Mouse (Mus musculus) liver, adult 2 months (tissue): ENCODE measurements at regions not wholly inside any gene's neighbourhood (a gene's known extent, or its start where the extent isn't known, plus 50 kb on each side); places are given as distances from the start of the nearest gene placed in this dataset.

Experiments
- DNase-seq: peaks from one replicate; pipeline ENCODE4 v3.0.0-alpha.2; 2011; ENCODE audit warnings: low read depth, low spot score; ENCODE audit errors: extremely low read depth
- H3K27ac ChIP-seq: fragments of 200-500 bp; replicated peaks from 2 replicates; pipeline ENCODE4 v1.5.1; 2012; ENCODE audit warnings: low read depth, mild to moderate bottlenecking, control low read depth, inconsistent platforms, low read length; ENCODE audit not compliant: insufficient read depth
- H3K27me3 ChIP-seq: fragments of 200-500 bp; 2 replicates; pipeline ENCODE4 v1.6.1; 2012; ENCODE audit warnings: mild to moderate bottlenecking, moderate library complexity, low read length, inconsistent platforms; ENCODE audit not compliant: control insufficient read depth, insufficient read depth
- H3K36me3 ChIP-seq: fragments of 200-500 bp; 2 replicates; pipeline ENCODE4 v1.6.1; 2012; ENCODE audit warnings: low read length, inconsistent platforms; ENCODE audit not compliant: control insufficient read depth, insufficient read depth
- H3K4me1 ChIP-seq: fragments of 200-500 bp; 2 replicates; pipeline ENCODE4 v1.6.1; 2011; ENCODE audit warnings: low read length; ENCODE audit not compliant: control insufficient read depth, insufficient read depth
- H3K4me3 ChIP-seq: fragments of 200-500 bp; 2 replicates; pipeline ENCODE4 v1.5.1; 2011; ENCODE audit warnings: low read depth, mild to moderate bottlenecking, control low read depth, low read length, moderate library complexity; ENCODE audit not compliant: insufficient read depth
- H3K79me2 ChIP-seq: fragments of 200-500 bp; 2 replicates; pipeline ENCODE4 v1.6.1; 2012; ENCODE audit warnings: inconsistent platforms, mild to moderate bottlenecking, low read length, moderate library complexity; ENCODE audit not compliant: control insufficient read depth, insufficient read depth
- H3K9ac ChIP-seq: fragments of 200-500 bp; 2 replicates; pipeline ENCODE4 v1.6.1; 2012; ENCODE audit warnings: low read depth, mild to moderate bottlenecking, control low read depth, inconsistent platforms, low read length
- CTCF ChIP-seq: fragments of 200-500 bp; IDR thresholded peaks from 2 replicates; pipeline ENCODE4 v1.5.1; 2011; ENCODE audit warnings: low read depth, low read length, control low read depth
- POLR2A ChIP-seq: fragments of 200-500 bp; IDR thresholded peaks from 2 replicates; pipeline ENCODE4 v1.6.1; 2011; ENCODE audit warnings: low read length, control low read depth; ENCODE audit not compliant: insufficient read depth; ENCODE audit errors: extremely low read depth
- WGBS: fragments of 180-500 bp; shearing (Covaris S2); methylation state at CpG from one replicate; pipeline ENCODE4 v1.1.7; 2018; 5-methylcytosine and 5-hydroxymethylcytosine counted together

DNA sequence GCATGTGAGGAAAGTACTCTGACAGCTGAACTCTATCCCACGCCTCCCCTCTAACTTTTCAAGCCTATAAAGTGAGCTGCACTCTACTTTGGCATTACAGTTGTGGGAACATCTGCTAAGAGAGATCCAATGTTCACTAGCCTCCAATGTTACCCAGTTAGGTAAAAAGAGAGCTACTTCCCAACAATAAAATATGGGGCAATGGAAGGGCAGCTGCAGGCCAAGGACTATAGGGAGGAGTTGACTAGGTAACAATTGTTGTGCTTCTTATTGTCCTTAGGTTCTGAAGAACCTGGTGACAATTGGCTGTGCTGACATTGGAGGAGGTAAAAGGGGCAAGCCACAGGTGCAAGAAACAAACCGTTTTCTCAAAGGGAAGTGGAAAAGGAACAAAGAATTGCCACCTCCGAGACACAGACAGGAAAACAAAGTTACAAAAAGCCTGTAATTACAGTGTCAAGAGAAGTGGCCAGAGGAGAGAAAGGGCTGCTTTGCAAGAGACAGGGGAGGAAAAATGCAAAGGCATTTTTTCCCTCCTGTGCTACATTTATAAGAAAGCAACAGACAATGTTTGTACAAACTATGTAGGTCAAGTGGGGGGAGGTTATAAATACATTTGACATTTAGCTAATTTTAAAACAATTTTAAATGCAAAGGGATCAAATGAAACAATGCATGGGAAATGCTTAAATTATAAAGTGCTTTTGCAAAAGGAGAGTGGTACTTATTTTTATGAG, 54.1 kb upstream of the Lclat1 start:
- no peak overlapping the region for H3K27ac ChIP-seq
- no peaks in the 10 kb centered on the region for H3K79me2 ChIP-seq
- no peaks in the 10 kb centered on the region for H3K36me3 ChIP-seq
- no peak for DNase-seq
- H3K4me3 ChIP-seq = no peak overlapping the region
- H3K27me3 ChIP-seq = no peaks in the 10 kb centered on the region
- TF ChIP-seq POLR2A (no peak), CTCF (no peak)
- H3K9ac ChIP-seq = no peak overlapping the region
- no peaks in the 10 kb centered on the region for H3K4me1 ChIP-seq
- WGBS = 56% methylated on average over 3 of the region's 3 CpGs

DNA sequence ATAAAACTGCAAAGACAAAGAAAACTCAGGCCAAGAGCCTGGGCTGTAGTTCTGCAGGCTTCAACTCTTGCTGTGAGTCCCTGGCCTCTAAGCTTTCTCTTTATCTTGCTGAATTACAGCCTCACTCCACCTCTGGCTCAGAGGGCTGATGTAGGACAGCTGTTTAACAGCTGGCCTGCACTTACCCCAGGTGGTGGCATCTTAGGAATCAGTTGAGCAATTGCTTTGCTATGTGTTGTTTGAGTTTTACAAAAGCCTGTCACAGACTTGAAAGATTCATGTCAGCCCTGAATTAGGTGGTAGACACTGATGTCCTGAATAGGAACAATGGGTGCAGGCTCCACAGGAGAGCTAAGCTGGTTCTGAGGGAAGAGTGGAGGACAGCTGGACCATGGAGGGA, 53.6 kb upstream of the Lclat1 start:
- Histone ChIP-seq H3K27me3 (no peaks in the 10 kb centered on the region), H3K79me2 (no peaks in the 10 kb centered on the region), H3K36me3 (no peaks in the 10 kb centered on the region), H3K4me3 (no peak overlapping the region), H3K27ac (no peak overlapping the region), H3K9ac (no peak overlapping the region), H3K4me1 (no peaks in the 10 kb centered on the region)
- no peak for TF ChIP-seq POLR2A
- no peak for TF ChIP-seq CTCF
- no peak for DNase-seq

- H3K4me1 ChIP-seq = no peaks in the 10 kb centered on the region
- DNase-seq = no peak
- H3K27me3 ChIP-seq = no peaks in the 10 kb centered on the region
- no peak overlapping the region for H3K9ac ChIP-seq
- H3K36me3 ChIP-seq = no peaks in the 10 kb centered on the region
- H3K4me3 ChIP-seq = no peak overlapping the region
- H3K79me2 ChIP-seq = no peaks in the 10 kb centered on the region
- no peak for TF ChIP-seq CTCF
- no peak for TF ChIP-seq POLR2A
- WGBS = 66% methylated on average over 3 of the region's 3 CpGs
- no peak overlapping the region for H3K27ac ChIP-seq
Observed at GRCm38 (mm10) chr17:73055197-73055596, 52.6 kb upstream of the Lclat1 start.

GRCm38 (mm10) chr17:73055611-73056010, 52.2 kb upstream of the Lclat1 start:
- no peak for TF ChIP-seq CTCF
- TF ChIP-seq POLR2A = no peak
- Histone ChIP-seq H3K27ac (no peak overlapping the region), H3K79me2 (no peaks in the 10 kb centered on the region), H3K9ac (no peak overlapping the region), H3K27me3 (no peaks in the 10 kb centered on the region), H3K4me1 (no peaks in the 10 kb centered on the region; the same call in 1 of the 2 replicates), H3K36me3 (no peaks in the 10 kb centered on the region), H3K4me3 (no peak overlapping the region)
- 50% methylated on average over 6 of the region's 6 CpGs for WGBS
- DNase-seq = no peak

DNA sequence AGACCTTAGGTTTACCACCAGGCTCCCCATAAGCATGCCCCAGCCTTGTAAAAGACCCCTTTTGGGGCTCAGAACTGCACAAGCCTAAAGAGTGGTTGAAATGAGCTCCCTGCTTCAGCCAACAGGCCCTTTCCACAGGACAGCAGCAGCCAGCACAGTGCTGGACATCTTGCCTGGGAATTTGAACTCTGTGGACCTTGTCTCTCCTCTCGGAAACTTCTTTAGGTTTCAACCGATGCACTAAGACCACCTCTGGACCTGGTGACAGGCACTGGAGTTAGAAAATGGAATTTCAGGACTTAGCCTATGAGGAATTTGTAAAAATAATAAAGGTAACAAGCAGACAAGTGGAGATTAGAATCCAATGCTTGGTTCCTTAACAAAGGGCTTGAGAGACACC, 51.2 kb upstream of the Lclat1 start:
- H3K9ac ChIP-seq = no peak overlapping the region
- H3K27ac ChIP-seq = no peak overlapping the region
- no peak for DNase-seq
- H3K79me2 ChIP-seq = no peaks in the 10 kb centered on the region
- H3K4me1 ChIP-seq = no peaks in the 10 kb centered on the region; the same call in 1 of the 2 replicates
- H3K36me3 ChIP-seq = no peaks in the 10 kb centered on the region
- no peak overlapping the region for H3K4me3 ChIP-seq
- no peaks in the 10 kb centered on the region for H3K27me3 ChIP-seq
- TF ChIP-seq POLR2A = no peak
- no peak for TF ChIP-seq CTCF
- WGBS = 90% methylated on average over 2 of the region's 2 CpGs
